ENCODE assay signal across 9 mouse cellular contexts in the genomic region with DNA sequence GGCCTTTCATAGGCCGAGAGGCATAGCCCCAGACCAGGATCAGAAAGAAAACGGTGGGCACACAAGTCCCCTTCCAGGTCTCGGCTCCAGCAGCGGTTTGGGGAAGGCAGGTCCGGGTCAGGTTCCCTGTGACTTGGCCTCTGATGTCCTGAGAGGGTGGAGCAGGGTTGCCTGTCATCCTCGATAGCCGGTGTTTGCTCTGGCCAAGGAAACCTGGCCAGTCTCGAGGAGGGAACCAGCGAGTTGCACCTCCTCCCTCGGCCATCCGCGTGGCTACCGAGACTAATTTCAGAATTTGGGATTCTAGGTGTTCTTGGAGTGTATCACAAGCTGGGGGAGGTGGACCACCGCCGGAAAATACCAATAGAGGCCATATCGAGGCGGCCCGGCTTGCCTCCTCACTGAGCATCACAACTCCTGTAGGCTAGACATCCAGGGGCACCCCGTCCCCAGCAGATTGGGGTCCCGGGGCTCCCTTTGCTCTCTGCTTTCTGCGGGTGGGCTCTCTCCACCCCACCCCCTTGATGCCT. TPM values are rescaled to one million over a fixed set of nuclear protein-coding genes. Genes with fewer than 3 reads are reported as not detected.
DNase-seq lines count a peak whose midpoint lies in the region; ATAC-seq and TF ChIP-seq lines count a peak whose summit lies in the region.
"Had no signal": no experiment of that assay in that cellular context is flagged by ENCODE, and none has a peak within 500 bp of the region (broad histone marks: within the 10 kb centered on the region; RNA-seq: fewer than 3 reads in every experiment).

No protein-coding gene starts in this region.

- no peaks in the 10 kb centered on the region for H3K9me3 ChIP-seq in forebrain, embryonic 11.5 days (ENCODE audit: control insufficient read depth, low read length)
- H3K9me3 ChIP-seq in hindbrain, embryonic 15.5 days = no peaks in the 10 kb centered on the region
- no peaks in the 10 kb centered on the region for H3K9me3 ChIP-seq in liver, embryonic 15.5 days (replicated peaks)

- peaks cover 22% of the 10 kb centered on the region; the same call in 1 of the 2 replicates for H3K4me1 ChIP-seq in forebrain, embryonic 11.5 days (replicated peaks; ENCODE audit: control insufficient read depth, insufficient read depth, low read length)
- peaks cover 53% of the 10 kb centered on the region for H3K4me1 ChIP-seq in hindbrain, embryonic 15.5 days (replicated peaks)
- peaks cover 50% of the 10 kb centered on the region for H3K4me1 ChIP-seq in liver, embryonic 15.5 days (replicated peaks)
- H3K4me1 ChIP-seq in olfactory bulb, adult 2 months (ENCODE audit: control insufficient read depth, insufficient read depth, low read length) = peaks cover 38% of the 10 kb centered on the region

- TF ChIP-seq POLR2A in olfactory bulb, adult 2 months (IDR thresholded peaks at IDR 0.05; ENCODE audit: insufficient read depth, low read depth, low read length) = no peak

- H3K4me3 ChIP-seq in gastrocnemius, adult 2 months = peak overlapping the region; percentile 91
- peak overlapping the region; percentile 55 for H3K4me3 ChIP-seq in forebrain, embryonic 11.5 days (ENCODE audit: low read depth, low read length)
- peak overlapping the region; percentile 46 for H3K4me3 ChIP-seq in hindbrain, embryonic 15.5 days
- peak overlapping the region; percentile 60 for H3K4me3 ChIP-seq in liver, embryonic 15.5 days (replicated peaks)
- H3K4me3 ChIP-seq in olfactory bulb, adult 2 months (ENCODE audit: insufficient read depth, low read depth, low read length) = peak overlapping the region; percentile 53

- ATAC-seq in forebrain, embryonic 11.5 days (replicated peaks; ENCODE audit: low FRiP score) = peak; percentile 51
- no peak; the same call in 1 of the 2 replicates for ATAC-seq in hindbrain, embryonic 15.5 days (ENCODE audit: low FRiP score, low read depth)
- ATAC-seq in liver, embryonic 15.5 days (ENCODE audit: insufficient read depth) = no peak
- no peak for ATAC-seq in inflammation-experienced regulatory T-cells, adult 6 months

- no peak for TF ChIP-seq CTCF in gastrocnemius, adult 2 months (IDR thresholded peaks at IDR 0.05)
- no peak for TF ChIP-seq CTCF in olfactory bulb, adult 2 months (IDR thresholded peaks at IDR 0.05; ENCODE audit: insufficient read depth, low read depth, low read length)

- no peaks in the 10 kb centered on the region for H3K36me3 ChIP-seq in forebrain, embryonic 11.5 days (ENCODE audit: control insufficient read depth, insufficient read depth, low read length)
- H3K36me3 ChIP-seq in hindbrain, embryonic 15.5 days = no peaks in the 10 kb centered on the region
- no peaks in the 10 kb centered on the region for H3K36me3 ChIP-seq in liver, embryonic 15.5 days (replicated peaks)

- H3K27me3 ChIP-seq in forebrain, embryonic 11.5 days (ENCODE audit: control insufficient read depth, insufficient read depth, low read length) = peaks cover 13% of the 10 kb centered on the region
- H3K27me3 ChIP-seq in hindbrain, embryonic 15.5 days = peaks cover 23% of the 10 kb centered on the region
- peaks cover 51% of the 10 kb centered on the region for H3K27me3 ChIP-seq in liver, embryonic 15.5 days
- H3K27me3 ChIP-seq: Patski had no signal

- under 1% methylated on average over 21 of the region's 21 CpGs for WGBS in forebrain, embryonic 11.5 days
- under 1% methylated on average over 21 of the region's 21 CpGs for WGBS in hindbrain, embryonic 15.5 days
- under 1% methylated on average over 21 of the region's 21 CpGs for WGBS in liver, embryonic 15.5 days (ENCODE audit: insufficient replicate concordance)
- 11% methylated on average over 21 of the region's 21 CpGs for WGBS in olfactory bulb, adult 2 months

- intact Hi-C loops in gastrocnemius, adult 2 months (cut with DNase I) = loop anchor here (5.0 kb wide), 2 partner anchors 56 to 76 kb away; no protein-coding TSS in a partner anchor

- peak overlapping the region; percentile 99 for H3K4me2 ChIP-seq in forebrain, embryonic 11.5 days (ENCODE audit: low read depth, low read length, severe bottlenecking)
- peak overlapping the region; percentile 96 for H3K4me2 ChIP-seq in hindbrain, embryonic 15.5 days
- peak overlapping the region; percentile 76 for H3K4me2 ChIP-seq in liver, embryonic 15.5 days

- peak overlapping the region; percentile 95 for H3K27ac ChIP-seq in gastrocnemius, adult 2 months
- H3K27ac ChIP-seq in forebrain, embryonic 11.5 days (ENCODE audit: low read depth, low read length) = no peak overlapping the region
- H3K27ac ChIP-seq in hindbrain, embryonic 15.5 days (replicated peaks) = peak overlapping the region; percentile 77
- no peak overlapping the region for H3K27ac ChIP-seq in liver, embryonic 15.5 days (replicated peaks)
- 0 out of 2 replicates have a peak overlapping the region, but pooled peaks have one; percentile 23 for H3K27ac ChIP-seq in olfactory bulb, adult 2 months (ENCODE audit: insufficient read depth, low read depth, low read length)

- H3K9ac ChIP-seq in forebrain, embryonic 11.5 days (ENCODE audit: low read length) = peak overlapping the region; percentile 72
- peak overlapping the region; percentile 66 for H3K9ac ChIP-seq in hindbrain, embryonic 15.5 days
- H3K9ac ChIP-seq in liver, embryonic 15.5 days = peak overlapping the region; percentile 53; the same call in 1 of the 2 replicates

- peak; percentile 43 for DNase-seq in gastrocnemius, adult 2 months
- DNase-seq in gastrocnemius, adult 18-20 months (ENCODE audit: low spot score) = no peak
- DNase-seq in ZHBTc4 (ENCODE audit: low read depth, low spot score) = peak; percentile 53
- peak; percentile 68 for DNase-seq in forebrain, embryonic 11.5 days (ENCODE audit: low spot score)

RNA-seq across cellular contexts. Expression of gene Itpkb, which starts 1.3 kb away (rescaled TPM):
- 10 to 100 TPM; 14.7 to 22.7 TPM for total RNA-seq in gastrocnemius, adult 2 months (2021)
- 10 to 100 TPM; 11.3 to 21.8 TPM for total RNA-seq in gastrocnemius, adult 18-20 months (2021)
- polyA plus RNA-seq in forebrain, embryonic 11.5 days (2014; fragmentation: Nextera tagmentation; extraction: Ambion mirVana) = 3.0 and 3.2 TPM in 2 replicates
- polyA plus RNA-seq in hindbrain, embryonic 15.5 days (2015; fragmentation: Nextera tagmentation; extraction: Ambion mirVana) = 3.5 and 3.7 TPM in 2 replicates
- 1.3 and 1.6 TPM in 2 replicates for polyA plus RNA-seq in liver, embryonic 15.5 days (2015; fragmentation: Nextera tagmentation; extraction: Ambion mirVana)
- polyA plus RNA-seq in olfactory bulb, adult 2 months (2012; ENCODE audit: insufficient read depth, insufficient read length, low replicate concordance, missing spikeins) = 73.3 and 86.9 TPM in 2 replicates
- 10 to 100 TPM; 25.3 to 58.2 (median 55.2) TPM for polyA plus RNA-seq in inflammation-experienced regulatory T-cells, adult 6 months (2017; shearing (Covaris generic))

Comparison
In these comparisons a context has a peak if more than half of its experiments do, and no peak if none do; other contexts are left out.
1. H3K27ac ChIP-seq: peak in gastrocnemius, adult 2 months (single experiment), hindbrain, embryonic 15.5 days (single experiment) and olfactory bulb, adult 2 months (single experiment); none in forebrain, embryonic 11.5 days (single experiment) and liver, embryonic 15.5 days (single experiment).
2. Peak in every context shown above with its lines, with median percentiles within 50 percentile points of each other: H3K4me3 ChIP-seq, H3K4me2 ChIP-seq and H3K9ac ChIP-seq.